Mouse (Mus musculus) induced T-regulatory cell, adult 2 months (primary cell): ENCODE data around the gene Irak2.
A peak's percentile ranks its signal among the peaks of the same experiment; 100 is the strongest.
"Not testable (repeated sequence)": the region's sequence is repeated elsewhere in the genome, so short reads cannot be mapped to it uniquely, and the experiment has no call there.

ENCODE experiments used
- DNase-seq: peaks from one replicate; pipeline ENCODE4 v3.0.0-alpha.2; 2012; ENCODE audit warnings: low read depth

Irak2 gene

GRCm38 (mm10) chr6:113697222-113698205 is 59.2 kb downstream of the Irak2 start:
- DNase-seq: peak; percentile 70

DNA sequence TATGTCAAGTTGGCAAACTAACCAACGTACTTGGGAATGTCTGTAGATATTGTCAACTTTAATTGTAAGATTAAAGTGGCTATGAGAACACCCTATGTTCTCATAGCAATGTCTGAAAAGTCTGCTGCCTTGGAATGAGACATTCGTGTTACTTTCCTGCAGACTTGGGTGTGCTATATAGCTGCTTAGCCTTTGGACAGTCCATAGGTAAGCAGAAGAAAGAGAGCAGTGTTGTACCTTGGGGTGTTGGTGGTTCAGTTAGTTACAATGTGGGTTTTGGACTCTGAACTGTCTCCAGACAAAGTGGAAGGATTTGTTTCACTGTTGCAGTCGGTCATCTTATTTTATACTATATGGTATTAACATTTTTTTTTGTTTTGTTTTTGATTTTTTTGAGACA is 74.5 kb downstream of the Irak2 start:
- DNase-seq: no peak

- DNase-seq: not testable (repeated sequence)
These were observed 75.1 kb downstream of the Irak2 start for GRCm38 (mm10) chr6:113713389-113713788.

- no peak for DNase-seq
These were observed 76.0 kb downstream of the Irak2 start for GRCm38 (mm10) chr6:113714276-113714675.

GRCm38 (mm10) chr6:113714797-113715196 is 76.5 kb downstream of the Irak2 start:
- DNase-seq: no peak

- no peak for DNase-seq
These were observed 79.3 kb downstream of the Irak2 start for GRCm38 (mm10) chr6:113717541-113717940.

- DNase-seq: no peak
These were observed 81.6 kb downstream of the Irak2 start, which contains the start of gene Ghrl for GRCm38 (mm10) chr6:113719878-113720277. Gene Ghrl, minus strand, starts transcription at chr6:113719880.

DNA sequence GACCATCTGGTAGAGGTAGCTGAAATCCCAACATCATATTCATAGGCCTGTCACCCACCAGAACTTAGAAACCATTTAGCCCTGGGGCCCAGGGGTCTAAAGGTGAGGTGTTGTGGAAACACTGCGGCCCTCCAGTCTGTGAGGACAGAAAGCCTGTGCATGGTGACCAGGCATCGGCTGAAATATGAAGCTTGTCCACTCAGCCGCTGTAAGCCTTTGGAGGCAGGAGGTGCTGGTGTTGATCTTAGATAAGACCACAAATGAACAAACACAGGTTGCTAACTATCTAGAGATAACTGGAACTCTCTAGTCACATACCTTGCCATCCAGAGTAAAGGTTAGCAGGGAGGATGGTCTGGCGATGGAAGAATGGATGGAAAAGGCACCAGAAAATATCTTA is 82.8 kb downstream of the Irak2 start:
- no peak for DNase-seq

DNA sequence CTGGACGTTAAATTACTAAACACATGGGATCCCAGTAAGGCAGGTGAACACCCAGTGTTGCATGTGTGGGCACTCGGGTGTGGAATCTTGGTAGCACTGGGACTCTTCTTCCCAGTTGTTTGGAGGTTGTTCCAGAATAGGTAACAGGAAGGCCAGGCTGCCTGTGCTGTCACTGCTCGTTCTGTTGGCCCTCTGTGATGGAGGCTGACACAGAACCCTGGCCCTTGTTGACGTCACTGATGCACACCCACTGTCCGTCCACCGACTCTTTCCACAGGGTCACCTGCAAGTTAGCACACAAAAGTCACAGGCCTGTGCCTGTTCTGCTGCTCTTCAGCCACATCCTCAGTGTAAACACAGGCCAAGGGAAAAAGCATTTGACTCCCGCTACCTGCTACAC is 89.9 kb downstream of the Irak2 start:
- DNase-seq: no peak

DNA sequence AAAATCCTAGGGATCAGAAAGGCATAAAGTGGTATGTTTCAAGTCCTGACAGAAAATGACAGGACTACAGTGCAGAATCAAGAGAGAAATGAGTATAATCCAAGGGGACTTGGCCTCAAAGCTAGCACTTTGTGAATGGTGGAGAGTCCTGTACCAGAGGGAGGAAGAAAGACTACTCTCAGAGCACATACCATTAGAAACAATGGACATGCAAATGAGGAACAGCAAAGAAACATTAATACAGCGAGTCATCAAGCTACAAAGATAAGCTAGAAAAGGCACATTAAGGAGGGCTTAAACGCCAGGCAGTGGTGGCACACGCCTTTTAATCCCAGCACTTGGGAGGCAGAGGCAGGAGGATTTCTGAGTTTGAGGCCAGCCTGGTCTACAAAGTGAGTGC is 93.0 kb downstream of the Irak2 start:
- DNase-seq: no peak

- no peak for DNase-seq
These were observed 99.2 kb downstream of the Irak2 start for GRCm38 (mm10) chr6:113737318-113738046.

DNA sequence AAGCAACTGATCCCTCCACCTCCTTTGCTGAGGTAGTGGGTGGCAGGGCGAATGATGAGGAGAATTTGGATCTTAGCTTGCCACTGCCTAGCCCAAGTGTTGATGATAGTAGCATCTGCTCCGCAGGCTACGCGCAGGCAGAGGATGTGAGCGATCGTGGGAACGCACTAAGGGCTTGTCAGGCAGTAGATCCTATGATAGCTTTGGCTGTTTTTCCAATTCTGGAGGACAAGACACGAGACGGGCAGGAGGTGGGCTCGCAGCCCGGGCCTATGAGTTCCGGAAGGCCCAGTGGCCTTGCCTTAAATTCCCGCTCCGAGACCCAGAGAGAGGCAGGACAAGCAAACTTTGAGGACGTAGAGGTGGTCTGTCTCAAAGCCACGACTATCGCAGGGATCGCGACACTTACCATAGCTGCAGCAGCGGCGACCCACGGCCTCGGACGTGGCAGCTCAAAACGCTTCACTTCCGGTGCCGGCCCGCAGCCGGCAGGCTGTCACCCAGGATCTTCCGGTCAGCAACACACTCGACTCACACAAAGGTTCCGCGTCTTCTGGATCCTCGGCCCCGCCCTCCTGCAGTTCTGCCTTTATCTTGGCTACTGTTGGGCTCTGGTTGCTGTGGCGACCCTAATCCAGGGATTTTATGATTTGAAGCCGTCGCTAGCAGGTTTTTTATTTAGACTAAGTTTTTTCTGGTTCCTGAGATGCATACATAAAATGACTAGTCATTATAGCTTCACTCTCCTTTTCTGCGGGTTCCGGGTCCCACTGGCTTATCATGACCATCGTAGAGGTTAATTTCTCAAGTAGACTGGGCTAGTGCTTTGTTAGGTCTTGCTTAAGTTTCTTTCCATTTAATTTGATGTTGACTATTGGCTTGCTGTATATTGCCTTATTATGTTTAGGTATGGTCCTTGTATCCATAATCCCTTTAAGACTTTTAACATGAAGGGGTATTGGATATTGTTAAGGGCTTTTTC is 102.3 kb downstream of the Irak2 start, which contains the start of gene Sec13:
Gene Sec13 (minus strand): TSS at position 508 of the 982 bp plus-strand sequence.
- DNase-seq: peak; percentile 94

DNA sequence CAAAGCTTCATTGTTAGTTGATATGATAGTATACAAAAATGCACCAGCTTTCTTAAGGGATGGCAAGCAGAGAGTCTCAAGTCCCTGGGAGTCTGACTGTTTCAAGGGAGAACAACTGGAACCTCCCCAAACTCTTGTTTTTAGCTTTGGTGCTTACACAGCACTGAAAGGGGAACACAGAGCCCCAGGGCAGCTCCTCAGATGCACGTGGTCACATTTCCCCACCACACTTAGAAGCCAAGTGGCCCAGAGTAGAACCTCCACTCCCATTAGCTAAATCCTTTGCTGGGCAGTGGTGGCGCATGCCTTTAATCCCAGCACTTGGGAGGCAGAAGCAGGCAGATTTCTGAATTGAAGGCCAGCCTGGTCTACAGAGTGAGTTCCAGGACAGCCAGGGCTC is 103.2 kb downstream of the Irak2 start:
- DNase-seq: no peak

DNA sequence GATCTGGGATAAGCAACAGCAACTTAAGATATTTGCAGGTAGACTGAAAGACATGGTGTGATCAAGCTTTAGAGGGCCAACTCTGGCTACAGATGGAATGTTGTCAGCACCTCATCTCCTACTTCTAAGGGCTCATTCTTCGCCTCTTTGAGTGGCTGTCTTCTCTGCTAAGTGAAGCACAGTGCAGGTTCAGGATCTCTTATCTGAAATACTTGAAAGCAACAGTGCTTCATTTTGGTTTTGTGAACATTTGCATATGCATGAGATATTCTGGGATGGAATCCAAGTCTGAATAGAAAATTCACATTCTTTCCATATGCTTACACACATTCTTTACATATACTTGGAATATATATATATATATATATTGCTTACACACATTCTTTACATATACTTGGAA is 104.1 kb downstream of the Irak2 start:
- DNase-seq: no peak

- no peak for DNase-seq
These were observed 104.8 kb downstream of the Irak2 start for GRCm38 (mm10) chr6:113743111-113743510.
